Mouse (Mus musculus): ENCODE measurements around the gene Lrrc75b.

The Lrrc75b gene

DNA sequence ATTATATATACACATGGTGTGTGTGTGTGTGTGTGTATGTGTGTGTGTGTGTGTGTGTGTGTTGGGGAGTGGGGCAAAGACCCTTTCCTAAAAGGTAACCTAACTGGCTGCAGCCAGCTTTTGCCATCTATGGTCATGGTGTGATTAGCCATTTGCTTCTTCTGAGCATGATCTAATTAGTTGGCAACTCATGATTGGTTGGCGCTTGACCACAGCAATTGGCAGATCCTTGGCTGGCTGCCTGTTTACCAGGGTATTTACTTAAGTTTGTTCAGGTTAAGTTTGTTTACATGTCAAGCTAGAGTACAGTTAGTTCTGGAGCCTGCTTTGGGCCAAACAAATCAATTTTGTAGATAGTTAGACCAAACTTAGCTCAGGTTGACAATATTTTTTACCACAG lies 58.5 kb downstream of the Lrrc75b start:
- WGBS, result 94% methylated on average over 1 of the region's 1 CpGs

DNA sequence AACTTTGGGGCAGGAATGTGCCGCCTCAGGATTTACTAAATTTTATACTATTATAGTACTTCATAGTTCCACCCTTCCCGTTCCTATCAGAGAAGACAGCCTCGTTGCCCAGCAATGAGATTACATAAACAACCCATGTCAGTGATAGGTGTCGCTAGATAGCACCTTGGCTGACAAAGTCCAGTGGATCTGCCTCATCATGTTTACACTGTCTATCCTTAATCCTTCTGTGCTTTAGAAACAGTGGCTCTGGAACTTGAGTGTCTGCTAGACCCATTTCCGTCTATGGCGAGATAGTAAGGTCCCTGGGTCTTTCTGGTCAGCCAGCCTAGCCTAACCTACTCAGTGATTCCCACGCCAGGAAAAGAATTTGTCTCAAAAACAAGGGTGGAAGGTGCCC lies 59.8 kb downstream of the Lrrc75b start:
- 83% methylated on average over 7 of the region's 7 CpGs for WGBS

Data from cerebral cortex, adult 2 months (tissue).